Mouse (Mus musculus) heart, postnatal 0 days (tissue): ENCODE measurements around the gene Nudt22.

Experiments used
- CTCF ChIP-seq: IDR thresholded peaks from 2 replicates; pipeline ENCODE4 v1.5.1; 2016; ENCODE audit warnings: antibody characterized with exemption, control low read depth, low read depth
- EP300 ChIP-seq: IDR thresholded peaks from 2 replicates; pipeline ENCODE4 v1.6.1; 2016; ENCODE audit warnings: antibody characterized with exemption, low read depth

GRCm38 (mm10) chr19:6993011-6993770 is 2.7 kb downstream of the Nudt22 start:
- TF ChIP-seq CTCF (no peak), EP300 (no peak)
